Mouse (Mus musculus): ENCODE results near the gene Nupr1. TPM values are rescaled to one million over a fixed set of nuclear protein-coding genes. Genes with fewer than 3 reads are reported as not detected.

The Nupr1 gene
- total RNA-seq, 2 experiments from 2014 or later: 6.1 to 8.0 TPM

DNA sequence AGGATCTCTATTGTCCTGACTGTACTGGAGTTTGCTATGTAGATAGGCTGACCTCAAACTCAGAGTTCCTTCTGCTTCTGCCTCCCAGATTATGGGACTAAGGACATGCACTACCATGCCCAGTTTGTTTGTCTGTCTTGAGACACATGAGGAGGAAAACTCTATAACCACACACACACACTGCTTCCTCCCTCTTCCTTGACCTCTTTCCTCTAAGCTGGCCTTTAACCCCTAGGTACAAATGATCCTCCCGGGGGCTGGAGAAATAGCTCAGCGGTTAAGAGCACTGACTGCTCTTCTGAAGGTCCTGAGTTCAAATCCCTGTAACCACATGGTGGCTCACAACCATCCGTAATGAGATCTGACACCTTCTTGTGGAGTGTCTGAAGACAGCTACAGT is 13.7 kb upstream of the Nupr1 start:
- no peak for DNase-seq

DNA sequence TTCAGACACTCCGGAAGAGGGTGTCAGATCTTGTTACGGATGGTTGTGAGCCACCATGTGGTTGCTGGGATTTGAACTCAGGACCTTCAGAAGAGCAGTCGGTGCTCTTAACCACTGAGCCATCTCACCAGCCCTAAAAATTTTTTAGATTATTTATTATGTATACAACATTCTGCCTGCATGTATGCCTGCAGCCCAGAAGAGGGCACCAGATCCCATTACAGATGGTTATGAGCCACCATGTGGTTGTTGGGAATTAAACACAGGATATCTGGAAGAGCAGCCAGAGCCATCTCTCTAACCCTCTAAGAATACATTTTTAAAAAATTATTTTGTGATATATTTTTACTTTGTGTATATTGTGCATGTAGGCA is 12.6 kb upstream of the Nupr1 start:
- peak; percentile 63 to 64 for DNase-seq

DNA sequence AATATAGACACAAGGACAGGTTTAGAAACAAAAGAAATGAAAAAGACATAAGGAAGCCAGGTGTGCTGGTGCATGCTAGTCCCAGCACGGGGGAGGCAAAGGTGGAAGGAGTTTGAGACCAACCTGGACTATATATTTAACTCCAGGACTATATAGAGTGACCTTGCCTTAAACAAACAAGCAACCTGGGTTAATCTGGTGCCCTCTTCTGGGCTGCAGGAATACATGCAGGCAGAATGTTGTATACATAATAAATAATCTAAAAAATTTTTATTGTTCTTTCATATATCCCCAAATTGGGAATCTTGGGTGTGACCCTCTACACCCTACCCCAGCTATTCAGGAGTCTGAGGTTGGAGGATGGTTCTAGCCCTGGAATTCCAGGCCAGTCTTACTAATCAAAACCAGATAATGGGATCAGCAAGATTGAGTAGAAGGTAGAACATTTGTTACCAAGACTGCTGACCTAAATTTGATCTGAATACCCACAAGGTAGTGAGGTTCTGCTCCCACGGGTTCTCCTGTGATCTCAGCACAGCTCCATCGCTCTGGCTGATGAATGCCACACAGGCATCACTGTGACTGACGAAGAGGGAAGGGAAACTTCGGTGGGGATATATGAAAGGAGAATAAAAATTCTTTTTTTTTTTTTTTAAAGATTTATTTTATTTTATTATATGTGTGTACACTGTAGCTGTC is 12.0 kb upstream of the Nupr1 start:
- DNase-seq: no peak

DNA sequence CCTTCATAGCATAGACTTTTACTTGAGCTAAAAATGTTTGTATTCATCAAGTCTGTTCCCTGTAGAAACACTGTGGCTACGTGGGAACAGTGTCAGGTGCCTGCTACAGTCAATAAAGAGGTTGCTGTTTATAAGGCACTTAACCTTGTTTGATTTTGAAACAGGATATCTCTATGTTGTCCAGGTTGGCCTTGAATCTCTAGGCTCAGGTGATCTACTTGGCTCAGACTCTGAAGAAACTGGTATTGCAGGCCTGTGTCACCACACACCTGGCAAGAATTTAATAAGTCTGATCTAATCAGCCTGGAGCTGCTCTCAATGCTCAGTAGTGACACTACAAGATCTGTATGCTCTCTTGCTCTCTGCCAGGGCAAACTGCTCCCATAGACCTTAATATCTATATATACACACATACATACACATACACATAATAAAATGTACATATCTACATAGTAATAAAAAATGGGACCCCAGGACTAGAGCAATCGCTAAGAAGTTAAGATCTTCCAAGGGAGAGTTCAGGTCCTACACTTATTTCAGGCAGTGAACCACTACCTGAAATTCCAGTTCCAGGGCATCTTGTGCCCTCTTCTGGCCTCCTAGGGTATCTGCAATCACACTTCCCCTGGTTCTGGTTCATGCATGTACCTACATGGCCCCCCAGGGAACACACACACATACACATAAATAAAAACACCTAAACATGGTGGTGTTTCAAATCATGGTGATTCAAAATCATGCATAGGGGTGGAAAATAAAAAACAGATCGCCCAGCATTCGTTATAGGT is 6.3 kb upstream of the Nupr1 start:
- DNase-seq: peak; percentile 45 to 56

DNA sequence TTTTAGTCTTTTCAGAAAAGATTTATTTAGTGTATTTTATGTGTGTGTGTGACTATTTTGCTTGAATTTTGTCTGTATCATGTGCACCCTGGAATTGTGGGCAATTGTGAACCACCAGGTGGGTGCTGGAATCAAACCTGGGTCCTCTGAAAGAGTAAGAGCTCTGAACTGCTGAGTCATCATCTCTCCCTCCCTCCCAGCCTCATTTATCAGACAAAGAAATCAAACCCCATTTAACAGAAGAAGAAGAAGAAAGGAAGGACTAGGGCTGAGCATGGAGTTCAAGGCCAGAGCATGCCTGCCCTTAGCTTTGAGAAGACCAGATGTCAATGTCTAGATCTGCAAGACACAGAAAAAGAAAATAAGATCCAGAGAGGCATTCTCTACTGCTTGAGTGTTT is 4.7 kb upstream of the Nupr1 start:
- no peak for DNase-seq

DNA sequence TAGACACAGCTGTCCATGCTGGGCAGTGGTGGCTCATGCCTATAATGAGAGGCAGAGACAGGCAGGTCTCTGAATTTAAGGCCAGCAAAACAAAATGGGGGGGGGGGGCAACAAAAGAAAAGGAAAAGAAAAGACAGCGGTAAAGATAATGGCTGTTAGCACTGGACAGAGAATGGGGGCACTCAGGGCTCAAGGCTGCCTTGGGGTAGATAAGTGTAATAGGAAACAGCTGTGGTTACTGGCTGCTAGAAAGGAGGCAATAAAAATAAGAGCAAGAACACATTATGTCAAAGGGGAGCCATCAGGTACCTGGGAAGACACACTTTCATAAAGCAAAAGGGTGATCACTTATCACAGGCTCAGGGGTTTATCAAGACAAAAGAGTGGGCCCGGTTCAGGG is 1.8 kb upstream of the Nupr1 start:
- no peak for DNase-seq

DNA sequence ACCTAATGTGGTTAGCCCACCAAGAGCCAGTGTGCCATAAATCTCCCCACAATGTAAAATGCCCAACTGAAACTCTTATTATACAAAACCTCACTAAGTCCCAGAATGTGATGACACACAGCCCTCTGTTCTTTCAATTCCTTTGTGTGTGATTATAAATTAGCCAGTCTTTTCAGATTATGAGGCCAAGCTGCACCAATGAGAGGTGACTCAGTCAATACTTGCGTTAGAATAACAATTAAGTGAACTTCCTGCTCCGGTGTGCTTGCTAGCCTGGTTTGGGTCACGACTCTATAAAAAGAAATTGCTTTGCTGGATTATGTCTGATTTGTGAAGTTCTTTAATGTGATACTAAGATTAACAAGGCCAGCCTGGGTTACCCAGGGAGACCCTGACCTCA is 746 bp downstream of the Nupr1 start:
- no peak for DNase-seq

DNA sequence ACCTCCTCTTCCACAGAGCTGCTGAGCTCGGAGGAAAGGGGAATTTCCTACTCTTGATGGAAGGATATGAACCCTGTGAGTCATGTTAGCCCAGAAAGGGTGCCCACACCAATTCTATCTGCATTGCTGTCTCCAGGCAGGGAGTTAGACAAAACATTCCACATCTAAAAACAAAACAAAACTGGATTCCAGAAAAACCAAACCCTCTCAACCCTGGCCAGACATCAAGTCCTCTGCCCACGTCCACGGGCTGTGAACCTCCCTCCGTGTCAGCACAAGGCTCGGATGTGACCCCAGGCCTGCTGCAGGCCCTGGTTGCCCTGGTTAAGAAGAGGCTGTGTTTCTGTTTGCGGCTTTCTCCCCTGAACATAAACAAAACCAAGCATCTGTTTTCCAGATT is 2.5 kb downstream of the Nupr1 start:
- DNase-seq: peak in 1 of 2 experiments; percentile 32

DNA sequence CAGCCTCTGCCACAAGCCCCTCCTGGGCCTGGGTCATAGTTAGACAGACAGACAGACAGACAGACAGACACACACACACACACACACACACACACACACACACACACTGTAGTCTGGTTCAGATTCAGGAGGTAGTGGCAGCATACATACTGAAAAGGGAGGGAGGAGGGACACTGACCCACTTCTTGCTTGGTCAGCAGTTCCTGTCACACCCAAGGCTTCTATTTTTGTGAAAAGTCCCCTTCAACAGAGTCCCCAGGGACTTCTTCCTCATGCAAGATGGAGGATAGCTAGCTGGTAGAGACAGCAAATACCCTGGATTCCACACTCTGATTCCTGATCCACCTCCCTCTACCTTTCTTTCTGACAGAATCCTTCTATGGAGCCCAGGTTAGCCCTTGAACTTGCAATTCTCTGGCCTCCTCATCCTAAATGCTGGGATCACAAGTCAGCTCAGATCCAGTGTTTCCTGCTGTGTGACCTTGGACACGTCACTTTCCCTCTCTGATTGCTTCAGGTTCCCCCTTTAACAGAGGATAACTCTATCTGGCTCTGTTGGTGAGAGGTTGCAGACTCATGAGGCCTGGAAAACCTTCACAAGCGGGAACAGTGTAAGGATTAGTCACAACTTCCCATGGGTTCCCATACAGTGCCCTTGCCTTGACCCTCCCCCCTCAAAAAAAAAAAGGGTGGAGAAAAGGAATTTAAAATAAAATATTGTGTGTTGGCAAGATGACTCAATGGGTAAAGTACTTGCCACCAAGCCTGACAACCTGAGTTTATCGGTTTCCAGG is 4.7 kb downstream of the Nupr1 start:
- DNase-seq: no peak

DNA sequence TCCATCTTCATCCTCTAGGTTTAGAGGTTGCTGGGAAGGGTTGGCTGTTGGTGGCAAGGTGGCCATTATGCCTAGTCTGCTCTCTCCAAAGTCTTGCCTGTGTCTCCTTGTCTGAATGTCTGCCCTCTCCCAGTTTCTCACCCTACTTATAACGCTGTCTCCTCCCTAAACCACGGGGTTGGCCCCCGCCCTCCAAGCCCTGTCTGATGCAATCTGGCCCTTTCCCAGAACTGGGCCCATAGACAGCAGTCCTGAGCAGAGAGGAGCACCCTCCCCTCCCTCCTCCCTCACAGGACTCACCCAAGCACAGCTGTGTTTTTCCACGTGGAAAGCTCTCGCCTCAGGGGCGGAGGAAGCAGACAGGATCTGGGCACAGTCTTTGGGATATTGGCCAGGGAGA is 5.3 kb downstream of the Nupr1 start:
- DNase-seq: peak; percentile 89 to 95

DNA sequence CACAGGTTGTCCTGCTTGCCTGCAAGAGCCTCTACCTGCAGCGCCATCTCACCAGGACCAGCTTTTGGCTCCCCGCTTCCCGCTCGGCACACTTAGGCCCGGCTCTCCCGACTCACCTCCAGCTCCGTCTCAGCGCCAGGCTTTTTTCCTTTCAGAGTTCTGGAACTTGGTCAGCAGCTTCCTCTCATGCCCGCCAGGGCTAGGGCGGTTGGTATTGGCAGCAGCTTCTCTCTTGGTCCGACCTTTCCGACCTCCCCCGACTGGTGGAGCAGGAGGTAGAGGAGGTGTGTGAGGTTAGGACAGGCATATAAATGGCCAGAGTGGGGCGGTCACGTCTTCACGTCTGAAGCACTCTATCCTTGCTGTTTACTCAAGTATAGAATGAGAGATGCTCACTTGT is 5.9 kb downstream of the Nupr1 start:
- peak; percentile 28 to 48 for DNase-seq

DNA sequence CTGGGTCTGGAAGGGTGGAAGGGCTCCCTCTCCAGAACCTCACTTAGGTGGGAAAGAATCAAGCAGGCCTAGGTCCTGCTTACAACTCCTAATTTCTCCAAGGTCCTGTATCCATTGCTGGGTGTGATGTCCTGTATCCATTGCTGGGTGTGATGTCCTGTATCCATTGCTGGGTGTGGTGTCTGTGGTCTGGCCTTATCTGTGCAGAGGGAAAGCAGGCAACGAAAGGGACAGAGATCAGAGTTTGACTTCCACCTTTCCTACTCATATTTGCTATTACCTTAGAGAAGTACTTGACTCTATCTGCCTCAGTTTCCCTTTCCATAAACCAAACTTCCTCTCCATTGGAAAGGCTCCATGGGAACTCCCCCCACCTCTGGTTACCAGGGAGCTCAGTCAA is 7.3 kb downstream of the Nupr1 start:
- DNase-seq: no peak

DNA sequence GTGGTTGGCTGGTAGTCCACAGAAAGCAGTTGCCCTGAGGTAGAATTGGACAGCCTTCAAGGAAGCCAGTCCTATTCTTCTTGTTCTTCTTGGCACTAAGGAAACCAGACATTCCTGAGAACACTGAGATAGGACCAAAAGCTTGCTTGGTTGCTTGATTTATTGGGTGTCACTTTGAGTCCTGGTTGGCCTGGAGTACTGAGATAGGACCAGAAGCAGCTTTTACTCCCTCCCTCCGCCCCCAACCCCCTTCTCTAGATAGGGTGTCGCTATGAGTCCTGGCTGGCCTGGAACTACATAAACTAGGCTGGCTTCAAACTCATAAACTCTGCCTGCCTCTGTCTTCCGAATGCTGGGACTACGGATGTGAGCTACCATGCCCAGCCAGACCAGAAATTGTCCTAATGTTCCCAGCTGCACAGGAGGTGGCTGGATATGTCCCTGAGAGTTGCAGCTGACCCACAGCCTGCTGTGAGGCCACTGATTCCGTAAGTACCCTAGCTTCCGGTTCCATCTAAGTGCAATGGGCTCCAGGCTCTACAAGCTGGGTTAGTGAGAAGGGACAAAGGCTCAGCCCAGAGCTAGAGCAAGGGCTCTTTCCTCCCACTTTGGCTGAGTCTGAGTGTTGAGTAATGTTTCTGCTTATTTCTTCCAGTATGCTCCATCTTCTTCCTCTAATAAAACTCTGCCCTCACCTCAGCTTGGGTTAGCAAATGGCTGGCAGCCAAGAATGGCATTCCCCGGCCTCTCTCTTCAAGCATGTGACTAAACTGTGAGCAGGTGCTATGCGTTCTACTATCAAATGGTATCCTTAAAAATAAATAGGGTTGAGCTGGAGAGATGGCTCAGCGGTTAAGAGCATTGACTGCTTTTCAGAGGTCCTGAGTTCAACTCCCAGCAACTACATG is 9.0 kb downstream of the Nupr1 start:
- DNase-seq: peak in 1 of 2 experiments; percentile 23

DNA sequence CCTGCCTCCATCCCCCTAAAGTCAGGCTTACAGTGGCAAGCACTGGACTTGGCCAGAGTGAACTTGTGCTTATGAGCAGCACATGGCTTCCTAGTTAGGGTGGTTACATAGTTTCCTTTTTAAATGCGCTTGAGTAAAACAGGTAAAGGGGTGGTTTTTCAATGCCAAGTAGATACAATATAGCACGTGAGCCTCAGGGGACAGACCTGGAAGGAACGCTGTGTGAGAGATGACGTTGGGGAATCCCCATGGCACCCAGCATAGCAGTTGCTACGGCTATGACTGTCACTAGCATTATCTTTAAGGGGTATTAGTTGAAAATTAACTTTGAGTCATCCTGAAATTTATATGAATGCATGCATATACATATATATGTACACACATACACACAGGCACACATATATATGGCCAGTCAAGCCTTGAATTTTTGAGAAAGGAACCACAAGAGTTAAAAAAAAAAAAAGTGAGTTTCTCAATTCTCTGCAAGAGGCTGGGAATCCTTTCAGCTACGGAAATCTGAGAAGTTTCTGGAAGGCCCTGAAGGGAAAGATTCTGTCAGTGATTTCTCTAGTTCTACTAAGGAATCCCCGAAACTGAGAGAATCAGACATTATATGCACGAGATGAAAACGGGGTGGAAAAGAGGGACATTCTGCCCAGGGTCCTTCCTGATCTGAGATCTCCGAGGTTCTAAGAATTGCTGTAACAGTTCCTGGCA is 10.9 kb downstream of the Nupr1 start:
- DNase-seq: no peak

DNA sequence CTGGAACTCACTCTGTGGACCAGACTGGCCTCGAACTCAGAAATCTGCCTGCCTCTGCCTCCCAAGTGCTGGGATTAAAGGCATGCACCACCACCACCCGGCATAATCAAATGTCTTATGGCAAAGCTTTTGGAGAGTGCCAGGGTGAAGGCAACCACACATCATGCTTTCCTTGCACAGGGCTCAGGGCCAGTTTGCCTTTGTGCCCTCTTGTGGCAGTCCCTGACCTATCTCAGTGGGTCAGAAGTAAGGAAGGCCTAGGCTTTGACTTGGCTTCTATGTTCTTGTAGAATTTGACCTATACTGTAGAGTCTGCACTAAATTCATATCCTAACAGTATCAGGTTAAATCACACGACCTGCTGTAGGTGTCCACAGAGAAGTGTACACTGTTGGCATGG is 14.0 kb downstream of the Nupr1 start:
- DNase-seq: no peak

DNA sequence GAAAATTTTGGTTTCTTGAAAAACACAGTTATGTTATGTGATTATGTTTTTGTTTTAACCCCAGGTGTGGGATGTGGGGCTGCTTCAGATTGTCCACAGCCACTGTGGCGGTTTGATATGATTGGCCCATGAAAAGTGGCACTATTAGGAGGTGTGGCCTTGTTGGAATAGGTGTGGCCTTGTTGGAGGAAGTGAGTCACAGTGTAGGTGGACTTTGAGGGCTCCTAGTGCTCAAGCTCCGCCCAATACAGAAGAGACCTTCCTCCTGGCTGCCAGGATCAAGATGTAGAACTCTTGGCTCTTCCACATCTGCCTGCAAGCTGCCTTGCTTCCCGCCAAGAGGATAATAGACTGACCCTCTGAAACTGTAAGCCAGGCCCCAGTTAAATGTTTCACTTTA is 17.9 kb downstream of the Nupr1 start:
- no peak for DNase-seq

DNA sequence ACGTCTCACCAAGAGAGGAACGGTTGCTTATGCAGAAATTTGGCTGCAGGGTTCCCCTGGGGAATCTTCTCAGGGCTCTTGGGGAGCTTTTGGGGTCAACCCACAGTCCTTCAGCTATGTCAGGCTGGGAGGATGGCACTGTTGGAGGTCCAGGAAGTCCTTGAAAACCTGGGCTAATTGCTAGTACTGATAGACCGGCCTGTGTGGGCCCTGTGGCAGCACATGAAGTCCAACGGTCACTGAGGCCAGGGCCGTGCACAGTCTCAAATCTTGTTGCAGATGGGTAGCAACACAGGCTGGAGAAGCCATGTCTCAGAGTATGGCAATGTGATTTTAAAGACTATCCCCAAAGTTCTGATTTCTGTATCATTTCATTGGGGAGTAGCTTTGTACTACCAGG is 22.9 kb downstream of the Nupr1 start:
- DNase-seq: no peak

DNA sequence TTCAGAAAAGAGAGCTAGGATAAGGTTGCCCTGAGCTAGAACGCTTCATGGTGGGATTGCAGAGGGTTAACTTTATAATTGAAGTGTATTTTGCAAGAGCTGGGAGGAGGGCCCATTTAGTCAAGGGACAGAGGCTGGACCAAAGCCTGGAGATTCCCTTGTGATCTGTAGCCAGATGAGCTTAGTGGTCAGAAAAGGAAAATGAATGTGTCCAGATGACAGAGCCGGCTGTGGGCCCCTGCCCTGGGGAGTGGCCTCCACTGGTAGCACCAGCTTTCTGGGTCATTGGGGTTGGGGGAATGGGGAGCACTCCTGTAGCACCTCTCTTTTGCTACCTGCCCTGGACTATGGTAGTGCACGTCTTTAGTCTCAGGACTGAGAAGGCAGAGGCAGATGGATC is 23.6 kb downstream of the Nupr1 start:
- peak; percentile 76 to 79 for DNase-seq

DNA sequence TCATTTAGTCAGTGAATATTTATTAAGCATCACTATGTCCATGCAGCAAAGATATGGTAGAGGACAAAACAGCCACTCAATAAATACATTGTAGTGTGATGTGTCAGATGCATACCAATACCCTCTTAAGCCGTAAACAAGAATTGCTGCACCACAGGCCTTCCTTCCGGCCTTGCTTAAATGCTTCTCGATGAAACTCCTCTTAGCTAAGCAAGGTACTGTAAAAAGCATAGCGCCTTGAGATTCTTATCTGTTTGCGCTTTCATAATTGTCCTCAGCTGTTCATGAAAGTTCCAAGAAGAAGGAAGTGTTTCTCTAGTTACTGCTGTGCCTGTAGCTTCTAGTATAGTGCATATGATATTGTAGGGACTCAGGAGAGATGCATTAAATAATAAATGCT is 24.1 kb downstream of the Nupr1 start:
- DNase-seq: no peak

DNA sequence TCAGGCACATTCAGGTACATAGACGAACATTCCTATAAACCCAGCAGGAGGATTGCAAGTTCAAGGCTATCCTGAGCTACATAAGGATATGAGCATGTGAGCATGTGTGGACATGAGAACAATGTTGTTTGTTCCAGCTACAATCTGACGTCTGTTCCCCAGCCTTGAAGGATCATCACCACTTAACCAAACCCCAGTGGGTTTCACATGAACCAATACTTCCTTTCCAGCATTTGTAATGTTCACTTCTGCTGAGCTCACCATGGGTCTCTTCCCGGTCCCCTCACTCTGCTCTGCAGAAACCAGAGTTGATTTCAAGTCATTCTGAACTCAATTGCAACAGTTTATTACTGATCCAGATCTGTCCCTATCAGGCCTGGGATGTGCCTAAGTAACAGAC is 28.0 kb downstream of the Nupr1 start:
- DNase-seq: no peak

DNA sequence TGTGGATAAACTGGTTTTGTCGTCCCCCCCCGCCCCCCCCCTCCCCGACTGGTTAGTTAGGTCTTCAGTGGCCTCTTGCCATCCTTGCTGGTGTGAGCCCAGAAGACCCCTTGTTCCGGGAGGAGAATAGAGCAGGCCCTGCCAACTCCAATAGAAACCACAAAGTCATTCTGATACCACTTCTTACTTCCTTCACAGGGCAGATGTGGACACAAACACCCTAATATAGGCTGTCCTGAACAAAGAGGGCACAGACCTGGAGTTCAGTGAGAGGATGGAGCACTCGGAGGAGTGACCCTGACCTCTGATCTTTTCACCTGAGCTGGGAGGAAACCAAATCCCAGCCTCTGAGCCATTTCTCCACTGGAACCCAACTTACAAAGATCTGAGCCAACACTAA is 28.8 kb downstream of the Nupr1 start:
- DNase-seq: no peak
